Mouse (Mus musculus) embryo, embryonic 10.5 days (tissue): ENCODE measurements around the gene Gsta1.
"Not testable (repeated sequence)": the region's sequence is repeated elsewhere in the genome, so short reads cannot be mapped to it uniquely, and the experiment has no call there.

Source experiments
- DNase-seq: peaks from one replicate; pipeline ENCODE4 v3.0.0-alpha.2; 2015; ENCODE audit warnings: low spot score

Gsta1 gene

GRCm38 (mm10) chr9:78233121-78233695, 2.8 kb downstream of the Gsta1 start:
- not testable (repeated sequence) for DNase-seq

GRCm38 (mm10) chr9:78255683-78256470, 25.4 kb downstream of the Gsta1 start:
- not testable (repeated sequence) for DNase-seq

- DNase-seq, result not testable (repeated sequence)
Measured at GRCm38 (mm10) chr9:78256914-78257313, 26.5 kb downstream of the Gsta1 start, which contains the start of gene Gm3776. Gm3776 (plus strand) TSS chr9:78257129.

GRCm38 (mm10) chr9:78259688-78260087, 29.2 kb downstream of the Gsta1 start:
- not testable (repeated sequence) for DNase-seq

- DNase-seq, result not testable (repeated sequence)
Measured at GRCm38 (mm10) chr9:78270945-78271344, 40.5 kb downstream of the Gsta1 start.

- DNase-seq, result not testable (repeated sequence)
Measured at GRCm38 (mm10) chr9:78282002-78282711, 51.7 kb downstream of the Gsta1 start.

GRCm38 (mm10) chr9:78289063-78289462, 58.6 kb downstream of the Gsta1 start:
- DNase-seq, result not testable (repeated sequence)

GRCm38 (mm10) chr9:78289723-78290122, 59.3 kb downstream of the Gsta1 start, which contains the start of gene Gm10639:
Gm10639 (plus strand) TSS chr9:78289923.
- not testable (repeated sequence) for DNase-seq
